Mouse (Mus musculus): ENCODE data around the gene Hist1h3i.
"Not testable (repeated sequence)": the region's sequence is repeated elsewhere in the genome, so short reads cannot be mapped to it uniquely, and the experiment has no call there.

Hist1h3i gene

GRCm38 (mm10) chr13:21783255-21783617 lies at the start of gene Hist1h3i:
Gene Hist1h3i, minus strand, starts transcription at chr13:21783370.
- CTCF ChIA-PET: no interaction called here

GRCm38 (mm10) chr13:21831418-21832394 lies 48.5 kb upstream of the Hist1h3i start, which contains the start of gene Hist1h4n:
Gene Hist1h4n, minus strand, starts transcription at chr13:21832196.
- CTCF ChIA-PET: not testable (repeated sequence)

GRCm38 (mm10) chr13:21830344-21830743 lies 47.2 kb upstream of the Hist1h3i start:
- CTCF ChIA-PET: no interaction called here

GRCm38 (mm10) chr13:21828511-21828910 lies 45.3 kb upstream of the Hist1h3i start:
- CTCF ChIA-PET: no interaction called here

GRCm38 (mm10) chr13:21820082-21820890 lies 37.1 kb upstream of the Hist1h3i start:
- CTCF ChIA-PET: interaction anchor here (0.5 kb wide), 1 partner anchor 70 kb away, joined by 3 read pairs; no protein-coding TSS in a partner anchor

- CTCF ChIA-PET: interaction anchor here (0.6 kb wide), 1 partner anchor 1624 kb away, joined by 6 read pairs; no protein-coding TSS in a partner anchor
These were observed 28.9 kb upstream of the Hist1h3i start for GRCm38 (mm10) chr13:21812092-21812491.

GRCm38 (mm10) chr13:21811539-21811938 lies 28.4 kb upstream of the Hist1h3i start, which contains the start of gene Hist1h4m:
Gene Hist1h4m, plus strand, starts transcription at chr13:21811746.
- CTCF ChIA-PET: interaction anchor here (0.6 kb wide), 1 partner anchor 1625 kb away, joined by 6 read pairs; no protein-coding TSS in a partner anchor

GRCm38 (mm10) chr13:21811074-21811473 lies 27.9 kb upstream of the Hist1h3i start:
- CTCF ChIA-PET: not testable (repeated sequence)

- CTCF ChIA-PET: not testable (repeated sequence)
These were observed 26.9 kb upstream of the Hist1h3i start, which contains the start of the genes Hist1h2bq and Hist1h2ao for GRCm38 (mm10) chr13:21810073-21810472. Gene Hist1h2bq, minus strand, starts transcription at chr13:21810197. Gene Hist1h2ao, plus strand, starts transcription at chr13:21810465.

- CTCF ChIA-PET: not testable (repeated sequence)
These were observed 19.9 kb upstream of the Hist1h3i start for GRCm38 (mm10) chr13:21803058-21803457.

- CTCF ChIA-PET: not testable (repeated sequence)
These were observed 14.0 kb upstream of the Hist1h3i start for GRCm38 (mm10) chr13:21797163-21797562.

- CTCF ChIA-PET: no interaction called here
These were observed 12.4 kb upstream of the Hist1h3i start for GRCm38 (mm10) chr13:21795584-21795983.

- CTCF ChIA-PET: interaction anchor here (0.6 to 0.7 kb wide), 2 partner anchors 65 to 392 kb away, joined by 4 to 6 read pairs; no protein-coding TSS in a partner anchor
These were observed 7.6 kb upstream of the Hist1h3i start for GRCm38 (mm10) chr13:21790601-21791283.

- CTCF ChIA-PET: no interaction called here
These were observed 6.8 kb upstream of the Hist1h3i start for GRCm38 (mm10) chr13:21789925-21790324.

GRCm38 (mm10) chr13:21787760-21788593 lies 4.8 kb upstream of the Hist1h3i start:
- CTCF ChIA-PET: no interaction called here

- CTCF ChIA-PET: not testable (repeated sequence)
These were observed 3.9 kb upstream of the Hist1h3i start, which contains the start of the genes Hist1h2an and Hist1h2bp for GRCm38 (mm10) chr13:21786899-21787629. Gene Hist1h2an, minus strand, starts transcription at chr13:21787218. Gene Hist1h2bp, plus strand, starts transcription at chr13:21787461.

GRCm38 (mm10) chr13:21786189-21786898 lies 3.2 kb upstream of the Hist1h3i start:
- CTCF ChIA-PET: no interaction called here

- CTCF ChIA-PET: no interaction called here
These were observed 1.1 kb upstream of the Hist1h3i start for GRCm38 (mm10) chr13:21784311-21784710.

GRCm38 (mm10) chr13:21783734-21784161 lies 578 bp upstream of the Hist1h3i start:
- CTCF ChIA-PET: interaction anchor here (0.6 kb wide), 1 partner anchor 28 kb away, joined by 3 read pairs; no protein-coding TSS in a partner anchor
